Mouse (Mus musculus): ENCODE data around the gene Tmem169. TPM values are rescaled to one million over a fixed set of nuclear protein-coding genes. Genes with fewer than 3 reads are reported as not detected.

Gene Tmem169
- polyA plus RNA-seq, 1 experiment from 2014 or later, result 39.7 TPM

DNA sequence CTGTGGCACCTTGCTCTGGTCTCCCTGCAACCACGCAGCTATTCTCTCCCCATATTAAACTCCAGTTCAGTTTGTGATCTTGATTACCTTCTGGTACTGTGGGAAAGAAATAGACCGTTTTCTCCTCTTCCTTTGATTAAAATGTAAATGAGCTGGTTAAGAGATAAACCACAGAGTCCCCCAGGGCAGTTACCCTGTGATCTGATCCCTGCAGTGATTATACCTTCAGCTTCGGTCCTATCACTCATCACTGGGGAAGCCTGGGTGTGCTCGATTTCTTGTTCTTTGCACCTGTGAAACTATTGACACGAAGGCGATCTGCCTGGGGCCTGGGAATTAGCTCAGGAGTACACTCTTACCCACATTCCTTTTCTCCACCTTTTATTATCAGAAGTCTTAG is 63.7 kb downstream of the Tmem169 start:
- H3K36me3 ChIP-seq, result peaks cover 46% of the 10 kb centered on the region
- no peak overlapping the region; the same call in 1 of the 2 replicates for H3K27ac ChIP-seq
- no peaks in the 10 kb centered on the region for H3K9me3 ChIP-seq
- no peak overlapping the region for H3K9ac ChIP-seq (replicated peaks)
- H3K4me3 ChIP-seq (replicated peaks), result no peak overlapping the region
- ATAC-seq, result no peak
- H3K4me2 ChIP-seq (replicated peaks), result no peak overlapping the region
- no peaks in the 10 kb centered on the region for H3K4me1 ChIP-seq (replicated peaks)
- H3K27me3 ChIP-seq, result no peaks in the 10 kb centered on the region
- 73% methylated on average over 6 of the region's 6 CpGs for WGBS

Other genes starting within 250 kb of the Tmem169 start
- 1.4 and 1.8 TPM in 2 replicates for gene Mreg, start 72.1 kb upstream of the Tmem169 start, polyA plus RNA-seq (2015; fragmentation: Nextera tagmentation; extraction: Ambion mirVana)
- 8.7 and 10.2 TPM in 2 replicates for gene Pecr, start 55 bp upstream of the Tmem169 start, polyA plus RNA-seq (2015; fragmentation: Nextera tagmentation; extraction: Ambion mirVana)
- 28.7 and 29.1 TPM in 2 replicates for gene Xrcc5, start 23.1 kb downstream of the Tmem169 start, polyA plus RNA-seq (2015; fragmentation: Nextera tagmentation; extraction: Ambion mirVana)

Data from midbrain, embryonic 13.5 days (tissue).